Mouse (Mus musculus): Measurements from ENCODE around the gene Eif3b.

DNA sequence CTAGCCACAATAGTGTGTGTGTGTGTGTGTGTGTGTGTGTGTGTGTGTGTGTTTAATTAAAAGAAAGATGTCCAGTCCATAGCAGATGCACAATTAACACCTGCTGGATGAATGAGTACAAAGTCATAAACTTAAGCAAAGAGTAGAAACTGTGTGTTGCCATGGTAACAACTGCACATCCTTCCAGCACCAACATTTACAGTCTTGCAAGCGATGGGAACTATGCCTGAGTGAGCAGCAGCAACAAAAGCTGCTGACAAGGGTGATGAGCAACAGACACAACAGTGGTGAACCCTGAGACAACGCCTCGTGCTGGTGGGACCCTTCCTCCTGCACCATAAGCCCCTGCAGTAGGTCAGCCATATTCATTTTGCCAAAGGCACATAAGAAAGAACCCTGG lies 44.9 kb upstream of the Eif3b start:
- no peak for TF ChIP-seq CTCF (conservative IDR thresholded peaks at IDR 0.05; ENCODE audit: insufficient read depth, insufficient read length, low read depth, low read length)
- TF ChIP-seq POLR2A (IDR thresholded peaks at IDR 0.05; ENCODE audit: low read depth, low read length) = no peak

All from kidney, adult 2 months (tissue).